15 mouse cellular contexts compared by ENCODE assay signal in genomic region chr4:139916731-139917130, GRCm38 (mm10). TPM values are rescaled to one million over a fixed set of nuclear protein-coding genes. Genes with fewer than 3 reads are reported as not detected.
"Had no signal": no experiment of that assay in that cellular context is flagged by ENCODE, and none has a peak within 500 bp of the region (broad histone marks: within the 10 kb centered on the region; RNA-seq: fewer than 3 reads in every experiment).

No protein-coding gene starts in this region.

- H3K27me3 ChIP-seq: liver, embryonic 13.5 days; lung, embryonic 15.5 days had no signal

- H3K9ac ChIP-seq: limb, embryonic 12.5 days; liver, embryonic 13.5 days; liver, postnatal 0 days; lung, embryonic 15.5 days had no signal

- H3K4me3 ChIP-seq: limb, embryonic 12.5 days; liver, embryonic 13.5 days; lung, embryonic 15.5 days; megakaryocyte, embryonic 14.5 days had no signal

- DNase-seq: kidney, adult 8-10 months; kidney, postnatal 25 days; liver; liver, embryonic 13.5 days; liver, postnatal 0 days; lung, postnatal 14 days; thymus, adult 18-20 months; thymus, postnatal 14 days had no signal

- H3K36me3 ChIP-seq: limb, embryonic 12.5 days; liver, embryonic 13.5 days; lung, embryonic 15.5 days had no signal

- H3K4me2 ChIP-seq: limb, embryonic 12.5 days; liver, embryonic 13.5 days; lung, embryonic 15.5 days had no signal

- ATAC-seq: liver, postnatal 0 days; midbrain, embryonic 16.5 days had no signal

- H3K4me1 ChIP-seq: limb, embryonic 12.5 days; liver, embryonic 13.5 days; lung, embryonic 15.5 days; megakaryocyte, embryonic 14.5 days had no signal

- H3K9me3 ChIP-seq: limb, embryonic 12.5 days; liver, embryonic 13.5 days; lung, embryonic 15.5 days had no signal

- H3K27ac ChIP-seq: limb, embryonic 12.5 days; liver, embryonic 13.5 days; lung, embryonic 15.5 days; macrophage; stomach, postnatal 0 days had no signal

RNA-seq across cellular contexts. Expression of gene Klhdc7a, which starts 51.1 kb away (rescaled TPM):
- total RNA-seq: neutrophil, adult 5-6 weeks had no signal
- polyA plus RNA-seq: limb, embryonic 12.5 days; macrophage had no signal
